Mouse (Mus musculus) hindbrain, embryonic 11.5 days (tissue): Measurements from ENCODE around the gene Mfap1b. TPM values are rescaled to one million over a fixed set of nuclear protein-coding genes. Genes with fewer than 3 reads are reported as not detected.

Source experiments
- ATAC-seq: fragments of 200-750 bp; cut with Nextera tagmentation; 2 replicates; pipeline ENCODE4 v1.8.0; 2017; ENCODE audit warnings: mild to moderate bottlenecking, moderate TSS enrichment, moderate library complexity; ENCODE audit not compliant: low FRiP score
- DNase-seq: peaks from one replicate; pipeline ENCODE4 v3.0.0-alpha.2; 2015; ENCODE audit warnings: low spot score
- H3K27ac ChIP-seq: fragments of 300-500 bp; sonication (generic); 2 replicates; pipeline ENCODE4 v1.5.1; 2014; ENCODE audit warnings: mild to moderate bottlenecking, low read depth, low read length
- H3K27me3 ChIP-seq: fragments of 300-500 bp; sonication (generic); 2 replicates; pipeline ENCODE4 v1.6.1; 2014; ENCODE audit warnings: mild to moderate bottlenecking, low read length, moderate library complexity, mixed read lengths; ENCODE audit not compliant: control insufficient read depth, insufficient read depth
- H3K36me3 ChIP-seq: fragments of 300-500 bp; sonication (generic); 2 replicates; pipeline ENCODE4 v1.6.1; 2014; ENCODE audit warnings: mild to moderate bottlenecking, low read length, moderate library complexity, mixed read lengths; ENCODE audit not compliant: control insufficient read depth, insufficient read depth
- H3K4me1 ChIP-seq: fragments of 300-500 bp; sonication (generic); replicated peaks from 2 replicates; pipeline ENCODE4 v1.6.1; 2014; ENCODE audit warnings: low read length, mixed read lengths; ENCODE audit not compliant: control insufficient read depth, insufficient read depth
- H3K4me2 ChIP-seq: fragments of 300-500 bp; sonication (generic); replicated peaks from 2 replicates; pipeline ENCODE4 v1.6.1; 2014; ENCODE audit warnings: mild to moderate bottlenecking, low read depth, low read length
- H3K4me3 ChIP-seq: fragments of 300-500 bp; sonication (generic); 2 replicates; pipeline ENCODE4 v1.5.1; 2014; ENCODE audit warnings: low read depth, low read length
- H3K9ac ChIP-seq: fragments of 300-500 bp; sonication (generic); 2 replicates; pipeline ENCODE4 v1.6.1; 2014; ENCODE audit warnings: low read depth, low read length
- H3K9me3 ChIP-seq: fragments of 300-500 bp; sonication (generic); 2 replicates; pipeline ENCODE4 v1.6.1; 2016; ENCODE audit warnings: low read length; ENCODE audit not compliant: control insufficient read depth
- WGBS: fragments of 180-500 bp; shearing (Covaris S2); extraction: QIAGEN DNeasy Blood & Tissue Kit; methylation state at CpG from one replicate; pipeline ENCODE4 v1.1.7; 2014; 5-methylcytosine and 5-hydroxymethylcytosine counted together
- polyA plus RNA-seq: library from polyadenylated mRNA; unstranded; fragments of >200 nt; fragmentation: Nextera tagmentation; extraction: Ambion mirVana; gene quantifications from 2 replicates; pipeline ENCODE4 v1.2.1, GENCODE M21; 2014

Gene Mfap1b
- polyA plus RNA-seq, 1 experiment from 2014 or later: 80.4 TPM

DNA sequence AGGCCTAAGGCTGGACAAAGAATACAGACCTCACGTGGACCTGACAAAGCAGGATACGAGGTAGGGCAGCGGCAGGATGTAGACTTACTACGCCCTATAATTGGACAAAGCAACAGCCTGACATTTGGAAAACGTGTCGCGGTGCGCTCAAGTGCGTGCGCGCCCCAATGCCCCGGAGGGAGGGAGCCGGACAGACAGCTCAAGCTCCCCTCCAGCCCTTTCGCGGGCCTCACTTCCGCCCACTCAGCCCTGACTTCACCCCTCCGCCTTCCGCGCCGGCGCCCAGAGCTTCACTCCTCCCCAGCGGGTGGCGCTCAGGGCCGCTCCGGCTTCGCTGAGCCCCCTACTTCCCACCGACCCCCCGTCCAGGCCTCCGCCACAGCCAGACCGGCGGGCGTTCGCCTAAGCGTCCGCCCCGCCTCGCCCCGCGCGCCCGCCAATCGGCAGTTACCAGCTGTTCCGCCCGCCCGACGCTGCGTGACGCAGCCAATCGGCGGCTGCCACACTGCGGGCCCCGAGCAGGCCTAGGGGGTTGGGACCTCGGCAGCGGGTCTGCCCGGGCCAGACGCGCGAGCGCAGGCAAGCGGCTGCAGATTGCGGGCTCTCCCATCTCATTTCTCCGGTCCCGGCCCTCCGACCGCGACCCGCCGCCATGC lies 60.4 kb downstream of the Mfap1b start, which contains the start of the genes Pdia3 and Catsper2:
Gene Pdia3 (plus strand): TSS at position 389 of the 656 bp plus-strand sequence.
Gene Catsper2 (minus strand): TSS at position 406 of the 656 bp plus-strand sequence.
- Histone ChIP-seq H3K27me3 (no peaks in the 10 kb centered on the region), H3K4me2 (peak within 1 kb of the TSS; percentile 45), H3K9me3 (no peaks in the 10 kb centered on the region), H3K36me3 (no peaks in the 10 kb centered on the region), H3K9ac (peak within 1 kb of the TSS; percentile 91), H3K27ac (peak within 1 kb of the TSS; percentile 90), H3K4me1 (peaks cover 3% of the 10 kb centered on the region; the same call in 1 of the 2 replicates), H3K4me3 (peak within 1 kb of the TSS; percentile 80)
- DNase-seq (peak; percentile 96), ATAC-seq (peak; percentile 99)
- WGBS: under 1% methylated on average over 65 of the region's 68 CpGs

GRCm38 (mm10) chr2:121412843-121413386 lies 61.0 kb downstream of the Mfap1b start:
- no peak for DNase-seq
- peak overlapping the region; percentile 90 for H3K27ac ChIP-seq
- peak overlapping the region; percentile 74 for H3K9ac ChIP-seq
- WGBS: 14% methylated on average over 4 of the region's 4 CpGs
- peak overlapping the region; percentile 80 for H3K4me3 ChIP-seq
- H3K4me1 ChIP-seq: peaks cover 3% of the 10 kb centered on the region; the same call in 1 of the 2 replicates
- ATAC-seq: no peak; the same call in 1 of the 2 replicates
- H3K9me3 ChIP-seq: no peaks in the 10 kb centered on the region
- peak overlapping the region; percentile 45 for H3K4me2 ChIP-seq
- no peaks in the 10 kb centered on the region for H3K36me3 ChIP-seq
- H3K27me3 ChIP-seq: no peaks in the 10 kb centered on the region

Other genes with a start within 250 kb of the Mfap1b start
- gene Trp53bp1, start 202.7 kb downstream of the Mfap1b start, polyA plus RNA-seq: 132 and 164 TPM in 2 replicates
- gene Map1a, start 184.5 kb downstream of the Mfap1b start, polyA plus RNA-seq: 14.9 and 20.8 TPM in 2 replicates
- gene Ppip5k1, start 118.7 kb downstream of the Mfap1b start, polyA plus RNA-seq: 10.9 and 11.8 TPM in 2 replicates
- 8.5 and 9.2 TPM in 2 replicates for gene Ckmt1, start 116.4 kb downstream of the Mfap1b start, polyA plus RNA-seq
- gene Strc, start 86.9 kb downstream of the Mfap1b start, polyA plus RNA-seq: not detected in 2 replicates
- 470 and 556 TPM in 2 replicates for gene Pdia3, start 60.3 kb downstream of the Mfap1b start, polyA plus RNA-seq
- 1.9 and 2.7 TPM in 2 replicates for gene Catsper2, start 60.3 kb downstream of the Mfap1b start, polyA plus RNA-seq
- 3.1 and 3.7 TPM in 2 replicates for gene Ell3, start 29.8 kb downstream of the Mfap1b start, polyA plus RNA-seq
- 457 and 490 TPM in 2 replicates for gene Serf2, start 24.9 kb downstream of the Mfap1b start, polyA plus RNA-seq
- gene Hypk, start 20.8 kb downstream of the Mfap1b start, polyA plus RNA-seq: 114 and 116 TPM in 2 replicates
- 0.46 and 0.80 TPM in 2 replicates for gene Serinc4, start 17.3 kb downstream of the Mfap1b start, polyA plus RNA-seq
- gene Mfap1a, start 32.6 kb upstream of the Mfap1b start, polyA plus RNA-seq: 30.9 and 31.5 TPM in 2 replicates
- 11.4 and 12.6 TPM in 2 replicates for gene Wdr76, start 32.7 kb upstream of the Mfap1b start, polyA plus RNA-seq